Mouse (Mus musculus) lung, postnatal 0 days (tissue): ENCODE measurements around the gene Bfsp2.

Experiments used
- CTCF ChIP-seq: IDR thresholded peaks from 2 replicates; pipeline ENCODE4 v1.5.1; 2016; ENCODE audit warnings: antibody characterized with exemption, mild to moderate bottlenecking
- EP300 ChIP-seq: IDR thresholded peaks from 2 replicates; pipeline ENCODE4 v1.6.1; 2016; ENCODE audit warnings: antibody characterized with exemption, mild to moderate bottlenecking, control low read depth

- TF ChIP-seq CTCF (no peak), EP300 (no peak)
Measured at GRCm38 (mm10) chr9:103525041-103525537, 44.9 kb upstream of the Bfsp2 start.
